Mouse (Mus musculus) layer of hippocampus, adult 9-11 months (tissue): ENCODE measurements around the gene Ndufs1.
"Not testable (repeated sequence)": the region's sequence is repeated elsewhere in the genome, so short reads cannot be mapped to it uniquely, and the experiment has no call there.

Source experiments
- DNase-seq: peaks from one replicate; pipeline ENCODE4 v3.0.0; 2022

The Ndufs1 gene

DNA sequence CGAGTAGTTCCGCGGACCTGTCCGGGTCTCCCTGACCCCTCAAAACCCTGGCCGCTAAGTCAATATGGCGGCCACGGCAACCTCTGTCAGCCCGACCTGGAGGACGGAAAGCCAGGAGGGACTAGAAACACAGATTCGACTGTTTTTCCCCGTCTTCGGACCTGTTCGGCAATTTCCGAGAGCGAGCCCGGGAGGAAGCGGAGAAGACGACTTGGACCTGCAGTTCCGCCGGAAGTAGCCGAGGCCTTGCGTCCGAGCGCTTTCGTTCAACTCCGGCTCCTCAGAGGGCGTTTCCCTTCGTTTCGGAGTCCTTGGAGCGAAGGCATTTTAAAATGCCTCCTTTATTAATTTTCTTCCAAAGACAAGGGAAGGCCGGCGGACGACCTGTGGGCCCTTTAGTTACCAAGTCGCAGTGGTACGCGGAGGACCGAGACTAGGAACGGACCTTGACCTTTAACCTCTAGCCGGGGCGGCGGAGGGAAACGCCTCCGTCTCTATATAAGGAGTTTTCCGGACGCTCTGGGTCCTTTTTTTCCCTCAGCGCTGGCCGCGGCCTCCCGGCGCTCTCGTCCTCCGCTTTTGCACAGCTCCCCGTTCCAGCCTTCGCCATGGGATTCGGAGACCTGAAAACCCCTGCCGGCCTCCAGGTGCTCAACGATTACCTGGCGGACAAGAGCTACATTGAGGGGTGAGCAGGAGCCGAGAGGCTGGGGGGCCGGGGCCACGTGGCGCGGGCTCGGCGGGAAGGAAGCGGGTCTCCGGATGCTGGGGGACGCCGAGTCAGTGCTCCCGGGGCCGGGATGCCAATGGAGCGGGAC, at the start of gene Ndufs1, which contains the start of gene Eef1b2:
Ndufs1 (minus strand) TSS at position 230 of the 818 bp plus-strand sequence.
Eef1b2 (plus strand) TSS at position 222 of the 818 bp plus-strand sequence.
- DNase-seq, result peak; percentile 97

DNA sequence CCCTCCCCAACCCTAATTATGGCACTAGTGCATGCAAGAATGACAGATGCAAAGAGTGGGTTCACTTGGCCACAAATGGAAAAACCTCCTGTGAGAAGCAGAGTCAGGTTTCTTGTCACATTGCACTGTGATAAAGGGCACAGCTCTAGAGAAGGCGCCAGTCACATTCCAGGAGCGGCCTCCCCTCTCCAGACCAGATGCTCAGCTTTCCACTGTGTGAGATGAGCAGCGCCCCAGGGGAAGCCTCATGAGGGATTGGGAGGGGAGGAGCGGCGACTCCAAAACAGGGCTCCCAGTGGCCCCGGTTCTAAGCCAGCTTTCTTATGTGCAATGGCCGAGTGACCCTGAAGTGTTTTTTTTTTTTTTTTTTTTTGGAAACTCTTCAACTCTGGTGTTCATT, 49.3 kb upstream of the Ndufs1 start:
- no peak for DNase-seq

DNA sequence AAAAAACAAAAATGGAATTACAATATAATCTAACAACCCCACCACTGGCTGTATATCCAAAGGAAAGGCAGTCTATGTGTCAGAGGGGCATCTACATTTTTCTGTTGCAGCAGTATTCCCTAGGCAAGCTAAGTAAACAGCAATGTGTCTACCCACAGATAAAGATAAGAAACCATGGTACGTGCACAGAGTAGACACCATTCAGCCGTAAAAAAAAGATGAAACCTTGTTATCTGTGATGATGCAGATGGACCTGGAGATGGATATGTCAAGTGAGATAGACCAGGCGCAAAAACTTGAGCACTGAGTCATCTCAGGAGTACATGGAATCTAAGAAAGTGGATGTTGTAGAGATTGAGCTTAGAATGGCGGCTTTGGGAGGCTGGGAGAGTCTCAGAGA, 48.4 kb upstream of the Ndufs1 start:
- DNase-seq, result no peak

DNA sequence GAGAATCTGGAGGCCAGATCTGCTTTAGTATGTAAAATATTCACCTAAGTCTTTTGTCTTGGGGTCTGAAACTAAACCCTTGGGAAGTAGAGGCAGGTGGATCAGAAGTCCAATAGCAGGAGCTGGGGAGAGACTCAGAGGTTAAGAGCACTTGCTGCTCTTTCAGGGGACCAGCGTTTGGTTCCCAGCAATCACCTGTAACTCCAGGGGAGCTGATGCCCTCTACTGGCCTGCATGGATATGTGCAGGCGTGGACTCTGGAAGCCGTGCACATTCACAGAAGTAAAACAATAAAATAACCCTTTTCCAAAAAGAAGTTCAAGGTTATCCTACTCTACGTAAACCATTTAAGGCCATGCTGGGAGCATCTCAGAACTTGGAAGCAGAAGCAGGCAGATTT, 42.6 kb upstream of the Ndufs1 start:
- DNase-seq, result no peak

DNA sequence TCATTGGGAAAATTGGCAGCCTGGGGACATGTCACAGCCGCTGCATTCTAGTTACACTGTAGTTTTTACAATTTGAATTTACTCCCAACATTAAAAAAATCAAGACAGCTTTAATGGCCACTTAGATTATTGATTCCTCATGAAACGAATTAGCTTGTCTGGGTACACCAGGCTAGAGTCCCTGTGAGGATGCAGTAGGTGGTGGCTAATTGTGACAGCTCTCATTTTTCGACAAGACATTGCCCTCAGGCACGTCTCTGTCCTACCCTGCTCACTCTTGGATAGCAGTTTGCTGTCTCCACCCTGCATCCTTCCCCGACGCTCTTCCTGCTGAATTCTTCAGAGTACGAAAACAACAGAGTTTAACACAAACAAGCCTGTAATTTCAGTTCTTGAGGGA, 38.0 kb upstream of the Ndufs1 start:
- no peak for DNase-seq

DNA sequence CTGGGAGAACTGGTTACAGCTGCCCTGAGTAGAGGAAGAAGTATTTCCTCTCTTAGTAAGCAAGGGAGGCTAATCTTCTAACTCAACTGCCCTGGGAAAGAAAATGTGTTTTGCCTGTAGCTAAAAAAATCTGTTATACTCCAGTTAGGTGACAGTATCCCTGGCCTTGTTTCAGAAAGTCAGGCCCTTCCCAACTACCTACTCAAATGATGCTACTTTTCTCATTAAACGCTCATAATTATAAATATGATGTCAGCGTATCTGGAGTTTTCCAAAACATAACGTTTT, 37.6 kb upstream of the Ndufs1 start, which contains the start of gene Gpr1:
Gpr1 (minus strand) TSS at position 273 of the 288 bp plus-strand sequence.
- DNase-seq, result no peak

DNA sequence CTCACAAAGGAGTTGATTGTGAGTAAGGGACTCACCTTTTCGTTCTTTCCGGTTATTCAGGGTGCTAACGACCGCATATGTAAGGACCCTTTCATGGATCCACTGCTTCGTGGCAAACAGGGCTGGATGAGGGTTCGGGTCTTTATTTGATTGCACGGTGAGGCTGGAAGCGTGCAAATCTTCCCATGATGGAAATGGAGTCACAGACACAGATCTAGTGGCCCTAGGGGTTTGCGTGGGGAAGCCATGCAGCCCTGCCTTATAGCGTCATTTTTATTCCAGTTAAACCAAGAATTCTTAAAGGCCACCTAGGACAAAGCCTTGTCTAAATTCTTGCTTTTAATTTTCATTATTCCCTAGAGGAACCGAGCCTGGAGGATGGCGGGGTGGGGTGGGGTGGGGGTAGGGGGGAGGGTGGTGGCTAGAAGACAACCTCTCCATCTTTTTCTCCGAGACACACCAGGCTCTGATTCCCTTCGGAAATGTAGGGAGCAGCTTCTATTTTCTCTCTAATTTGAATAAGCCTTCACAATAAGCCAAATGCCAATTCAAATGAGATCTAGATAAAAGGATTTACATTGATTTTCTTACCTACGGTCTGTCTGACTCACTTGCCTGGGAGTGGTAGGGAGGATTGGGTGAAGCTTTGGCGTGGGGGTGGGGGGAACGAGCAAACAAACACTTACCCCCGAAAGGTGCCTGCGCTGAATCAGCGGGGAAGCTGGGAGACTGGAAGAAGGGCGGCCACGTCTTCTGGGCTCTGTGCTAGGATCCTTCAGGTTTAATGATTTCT, 37.0 kb upstream of the Ndufs1 start:
- DNase-seq, result no peak

DNA sequence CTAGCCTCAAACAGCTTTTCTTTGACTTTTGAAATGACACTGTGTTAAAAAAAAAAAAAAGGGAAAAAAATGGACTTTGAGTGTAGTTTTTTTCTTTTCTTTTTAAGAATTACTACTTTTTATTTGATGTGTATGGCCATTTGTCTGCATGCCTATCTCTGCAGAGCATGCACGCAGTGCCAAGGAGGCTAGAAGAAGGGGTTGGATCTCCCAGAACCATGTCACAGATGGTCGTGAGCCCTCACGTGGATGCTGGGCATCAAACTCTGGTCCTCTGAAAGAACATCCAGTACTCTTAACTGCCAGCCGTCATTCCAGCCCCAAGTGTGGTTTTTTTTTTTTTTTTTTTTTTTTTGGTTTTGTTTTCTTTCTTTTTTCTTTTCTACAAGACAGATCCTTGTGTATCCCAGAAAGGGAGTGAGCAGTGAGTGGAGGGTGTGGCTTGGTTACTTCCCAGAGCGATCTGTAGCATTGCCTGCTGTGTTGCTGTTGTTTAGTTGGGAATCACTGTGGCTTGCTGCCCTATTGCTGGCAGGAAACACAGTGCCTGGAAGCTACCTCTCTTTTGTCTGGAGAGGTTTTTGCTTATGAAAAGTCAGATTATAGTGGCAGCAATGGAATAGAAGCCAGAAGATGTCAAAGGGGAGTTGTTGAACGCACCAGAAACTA, 33.4 kb upstream of the Ndufs1 start:
- DNase-seq, result no peak

DNA sequence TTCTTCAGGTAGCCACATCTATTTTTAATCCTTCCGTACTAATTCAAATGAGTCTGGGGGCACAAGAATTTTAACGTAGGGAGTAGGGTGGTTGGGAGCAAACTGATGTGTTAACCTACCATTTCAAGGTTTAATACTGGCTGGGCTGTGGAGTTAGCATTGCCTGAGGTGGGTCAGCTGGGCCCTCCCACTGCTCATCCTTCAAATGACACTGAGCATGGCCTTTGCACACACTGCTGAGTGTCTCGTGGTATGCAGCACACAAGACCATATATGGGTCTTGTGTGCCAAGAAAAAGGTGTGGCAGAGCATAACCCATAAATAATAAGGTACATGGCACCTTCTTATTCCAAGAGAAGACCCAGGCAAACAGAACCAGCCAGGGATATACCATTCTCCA, 31.0 kb upstream of the Ndufs1 start:
- no peak for DNase-seq

DNA sequence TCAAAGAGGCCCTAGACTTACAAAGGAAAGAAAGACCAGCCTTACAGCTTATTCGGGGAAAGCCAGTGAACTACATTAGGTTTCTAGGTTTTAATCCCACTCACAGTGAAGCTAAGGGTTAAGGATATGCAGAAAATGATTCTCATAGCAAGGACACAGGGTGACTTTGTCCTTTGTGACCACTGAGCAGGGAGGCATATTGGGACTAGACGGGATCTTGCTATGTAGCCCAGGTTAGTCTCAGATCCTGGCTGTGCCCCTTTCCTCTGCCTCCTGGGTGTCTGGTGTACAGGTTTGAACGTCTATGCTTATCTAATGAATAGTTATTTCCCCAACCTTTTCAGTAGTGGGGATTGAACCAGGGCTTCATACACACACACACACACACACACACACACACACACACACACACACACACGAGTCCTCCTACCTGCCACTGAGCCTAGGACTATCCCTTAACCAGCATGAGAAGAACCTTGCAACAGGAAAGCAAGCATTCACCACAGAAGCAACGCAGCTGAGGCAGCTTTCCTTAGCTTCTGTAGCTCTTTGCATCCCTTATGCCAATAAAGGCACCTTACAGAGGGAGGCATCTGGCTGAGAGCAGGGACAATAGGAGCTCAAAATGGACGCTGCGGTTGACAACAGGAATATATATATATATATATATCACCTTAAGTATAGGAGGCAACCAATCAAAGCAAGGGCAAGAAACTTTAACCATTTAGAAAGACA, 28.2 kb upstream of the Ndufs1 start:
- no peak for DNase-seq

DNA sequence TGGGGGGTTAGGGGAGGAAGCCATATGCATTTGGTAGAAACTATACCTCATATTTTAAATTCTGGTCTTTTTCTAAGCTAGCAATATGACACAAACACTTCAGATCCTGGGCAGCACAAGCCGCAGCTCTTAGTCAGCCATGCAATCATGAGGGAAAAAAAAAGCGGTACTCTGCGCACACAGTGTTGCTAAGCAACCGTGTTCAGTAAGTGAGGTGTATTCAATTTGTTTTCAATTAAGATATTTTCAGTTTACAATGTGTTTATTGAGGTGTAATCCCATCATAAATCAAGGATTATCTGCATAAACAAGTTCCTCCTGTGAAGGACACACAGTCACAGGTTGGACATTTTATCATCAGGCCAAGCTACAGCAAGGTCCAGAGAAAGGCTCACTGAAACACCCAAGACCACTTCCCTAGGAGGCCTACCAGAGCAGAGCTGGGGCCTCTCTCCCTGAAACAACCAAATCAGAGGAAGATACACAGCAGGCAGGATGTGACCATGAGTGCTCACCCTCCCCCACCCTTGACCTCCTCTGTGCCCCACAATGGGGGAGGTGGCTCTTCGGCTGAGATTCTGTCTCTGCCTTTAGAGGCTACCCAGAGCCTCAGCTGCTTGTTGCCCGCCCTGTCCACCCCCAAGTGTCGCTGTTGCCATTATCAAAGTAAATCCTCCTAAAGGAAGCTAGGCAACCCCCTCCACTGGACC, 27.5 kb upstream of the Ndufs1 start:
- DNase-seq, result peak; percentile 56

DNA sequence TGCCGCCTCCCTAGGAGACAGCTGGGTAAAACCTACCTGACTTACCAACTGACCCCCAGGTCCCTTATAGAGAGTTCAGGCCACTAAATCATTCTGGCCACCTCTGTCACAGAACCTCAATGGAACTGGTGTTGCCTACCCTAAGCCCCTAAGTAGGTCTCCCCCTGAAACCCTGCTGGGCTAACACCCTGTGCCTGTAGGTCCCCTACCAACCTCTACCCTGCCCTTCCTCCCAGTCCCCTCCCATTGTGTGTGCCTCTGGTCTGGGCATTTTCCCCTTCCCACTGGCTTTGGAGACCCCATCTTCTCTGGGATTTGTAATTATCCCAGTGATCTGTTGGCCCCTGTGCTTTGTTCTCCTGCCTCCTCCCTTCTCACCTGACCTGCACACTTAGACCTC, 26.8 kb upstream of the Ndufs1 start:
- no peak for DNase-seq

DNA sequence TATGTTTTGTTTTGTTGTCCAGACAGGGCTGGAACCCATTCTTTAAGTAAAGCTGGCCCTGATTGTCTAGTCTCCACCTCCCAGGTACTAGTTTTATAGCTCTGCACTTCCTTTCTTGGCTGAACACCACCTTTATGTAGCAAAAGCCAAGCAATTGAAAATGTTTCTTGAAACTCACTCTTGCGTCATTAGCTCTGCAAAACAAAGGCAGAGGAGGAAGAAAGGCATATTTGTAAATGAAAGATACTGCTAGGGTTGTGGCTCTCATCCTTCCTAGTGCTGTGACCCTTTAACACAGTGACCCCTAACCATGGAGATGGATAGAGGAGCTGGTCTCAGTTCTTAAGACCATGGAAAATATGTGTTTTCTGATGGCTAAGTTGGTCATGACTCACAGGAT, 25.0 kb upstream of the Ndufs1 start:
- no peak for DNase-seq

DNA sequence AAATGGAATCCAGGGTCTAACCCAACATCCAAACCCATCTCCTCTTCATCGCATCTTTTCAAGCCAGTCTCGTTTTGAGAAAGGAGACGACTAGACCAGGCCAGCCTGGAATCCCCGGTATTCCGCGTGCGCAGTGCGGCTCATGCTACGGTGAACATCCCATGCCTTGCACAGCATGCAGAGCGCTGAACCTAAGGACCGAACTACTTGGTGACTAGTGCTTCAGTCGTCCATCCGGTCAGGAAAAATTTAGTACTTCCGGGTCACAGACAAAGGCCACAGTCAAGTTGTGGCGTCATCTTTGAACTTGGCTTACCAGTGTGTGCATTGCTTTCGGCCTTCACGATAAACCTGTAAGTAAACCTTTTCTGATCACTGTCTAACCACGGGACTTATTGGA, 23.7 kb upstream of the Ndufs1 start:
- DNase-seq, result no peak

DNA sequence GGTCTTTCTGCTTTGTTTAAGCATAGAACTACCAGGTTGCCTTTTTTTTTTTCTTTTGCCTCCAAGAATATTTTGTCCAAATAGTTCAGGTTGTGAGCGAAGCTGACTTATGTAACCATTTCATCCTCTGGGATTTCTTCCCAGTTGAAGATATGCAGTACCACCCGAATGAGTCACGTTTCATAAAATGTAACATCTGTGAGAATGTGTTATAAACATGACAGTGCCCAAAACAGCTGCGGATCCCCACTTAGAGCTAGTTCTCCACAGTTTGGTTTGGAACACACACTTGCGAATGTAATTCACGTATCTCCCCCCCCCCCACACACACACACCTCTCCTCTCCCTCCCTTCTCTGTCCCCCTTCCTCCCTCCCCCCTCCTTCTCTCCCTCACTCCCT, 22.8 kb upstream of the Ndufs1 start:
- no peak for DNase-seq

DNA sequence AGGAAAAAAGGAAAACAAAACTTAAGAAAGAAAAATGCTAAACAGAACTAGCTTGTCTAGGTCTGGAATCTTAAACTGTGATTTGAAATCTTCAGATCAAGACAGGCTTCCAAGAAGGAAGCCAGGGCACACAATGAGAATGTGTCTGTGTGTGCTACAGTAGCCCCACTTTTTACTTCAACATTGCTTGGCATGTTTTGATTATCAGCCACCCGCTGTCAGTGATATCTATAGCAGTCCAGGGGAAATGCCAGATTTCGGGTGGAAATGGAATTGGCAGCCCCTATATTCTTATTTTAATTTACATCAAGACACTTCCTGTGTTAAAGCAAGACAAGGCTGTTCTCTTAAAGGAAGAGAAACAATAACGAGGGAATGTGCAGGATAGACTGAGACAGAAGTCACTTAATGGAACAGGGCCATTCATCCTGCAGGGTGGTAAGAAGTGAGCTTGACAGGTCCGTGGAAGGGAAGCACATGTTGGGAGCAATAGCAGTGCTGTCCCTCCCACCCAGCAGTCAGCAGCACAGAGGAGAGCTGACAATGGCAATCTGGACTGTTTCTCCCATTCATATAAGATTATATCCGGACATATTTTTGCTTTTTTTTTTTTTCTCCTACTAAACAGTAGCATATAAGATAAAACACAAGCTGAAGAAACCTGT, 19.3 kb upstream of the Ndufs1 start:
- no peak for DNase-seq

DNA sequence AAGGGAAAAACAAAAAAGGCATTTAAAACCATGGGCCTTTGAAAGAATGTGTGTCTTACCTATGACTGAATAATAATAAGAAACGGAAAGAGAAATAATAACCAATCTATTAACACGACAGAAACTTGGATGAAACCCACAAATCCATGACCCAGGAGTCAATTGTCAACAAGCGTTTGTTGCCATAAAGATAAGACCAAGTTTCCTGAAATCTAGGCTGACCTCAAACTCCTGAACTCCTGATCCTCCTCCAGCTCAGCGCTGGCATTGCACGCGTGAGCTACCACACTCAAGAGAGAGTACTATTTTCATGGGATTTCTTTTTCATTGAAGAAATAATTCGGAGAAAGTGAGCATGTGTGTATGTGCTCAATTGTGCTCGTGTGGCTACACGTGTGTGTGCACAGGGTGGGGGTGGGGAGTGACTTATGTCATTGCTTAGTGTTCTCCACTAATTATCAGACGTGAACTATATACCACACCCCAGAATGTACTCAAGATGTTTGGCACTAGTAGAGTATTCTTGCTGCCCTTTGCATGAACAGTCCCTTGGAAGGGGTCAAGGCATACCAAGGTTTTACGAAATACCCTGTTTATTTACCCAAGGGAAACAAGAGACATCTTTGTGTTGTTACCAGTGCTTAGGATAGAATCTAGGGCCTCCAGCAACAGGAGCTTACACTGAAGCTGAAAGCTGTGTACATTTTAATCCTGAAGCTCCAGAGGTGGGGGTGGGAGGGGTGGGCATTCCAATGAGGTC, 15.9 kb upstream of the Ndufs1 start:
- DNase-seq, result no peak

DNA sequence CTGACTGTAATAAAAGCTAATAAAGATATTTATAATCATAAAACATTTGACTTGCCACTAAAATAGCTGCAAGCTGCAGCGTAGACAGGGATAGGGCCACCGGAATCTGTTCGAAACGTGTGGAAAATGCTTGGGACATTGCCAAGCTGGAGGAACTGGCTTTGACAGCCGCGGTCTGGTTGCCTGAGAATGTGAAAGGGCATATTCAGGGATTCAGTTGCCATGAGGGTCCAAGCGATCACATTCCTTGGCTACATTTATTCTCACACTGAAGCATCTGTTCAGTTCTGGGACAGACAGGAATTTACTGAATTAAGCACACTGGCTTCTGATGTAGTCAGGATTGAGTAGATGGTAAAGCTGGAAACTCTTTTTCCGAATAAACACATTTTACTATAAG, 14.2 kb upstream of the Ndufs1 start:
- DNase-seq, result no peak

DNA sequence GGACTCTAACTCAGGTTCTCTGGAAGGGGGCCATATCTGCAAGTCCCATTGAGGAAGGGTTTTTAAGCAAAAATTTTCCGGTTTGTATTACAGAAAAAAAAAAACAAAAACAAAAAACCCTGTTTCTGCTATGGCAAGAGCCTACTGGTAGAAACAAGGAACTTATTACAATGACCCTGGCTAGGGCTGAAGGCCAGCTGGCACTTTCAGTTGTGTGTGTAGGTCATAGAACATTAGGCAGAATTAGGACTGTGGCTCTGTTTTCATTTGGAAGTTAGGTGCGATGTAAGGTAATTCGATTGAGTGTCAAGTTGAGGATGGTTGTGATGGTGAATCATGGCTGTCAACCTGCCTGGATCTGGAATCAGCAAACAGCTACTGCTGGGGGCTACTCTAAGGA, 11.9 kb upstream of the Ndufs1 start:
- DNase-seq, result no peak

DNA sequence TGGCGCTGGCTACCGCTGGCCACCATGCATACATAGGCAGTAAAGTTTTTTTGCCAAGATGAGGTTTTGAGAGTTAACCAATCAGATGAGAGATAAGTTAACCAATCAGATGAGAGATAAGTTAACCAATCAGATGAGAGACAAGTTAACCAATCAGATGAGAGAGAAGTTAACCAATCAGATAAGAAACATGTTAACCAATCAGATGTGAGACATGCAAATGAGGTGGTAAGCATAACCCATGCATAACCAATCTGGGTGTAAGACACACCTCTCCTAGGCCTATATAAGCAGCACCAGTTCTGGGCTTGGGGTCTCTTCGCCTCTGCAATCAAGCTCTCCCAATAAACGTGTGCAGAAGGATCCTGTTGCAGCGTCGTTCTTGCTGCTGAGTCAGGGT, 8.8 kb upstream of the Ndufs1 start:
- not testable (repeated sequence) for DNase-seq

DNA sequence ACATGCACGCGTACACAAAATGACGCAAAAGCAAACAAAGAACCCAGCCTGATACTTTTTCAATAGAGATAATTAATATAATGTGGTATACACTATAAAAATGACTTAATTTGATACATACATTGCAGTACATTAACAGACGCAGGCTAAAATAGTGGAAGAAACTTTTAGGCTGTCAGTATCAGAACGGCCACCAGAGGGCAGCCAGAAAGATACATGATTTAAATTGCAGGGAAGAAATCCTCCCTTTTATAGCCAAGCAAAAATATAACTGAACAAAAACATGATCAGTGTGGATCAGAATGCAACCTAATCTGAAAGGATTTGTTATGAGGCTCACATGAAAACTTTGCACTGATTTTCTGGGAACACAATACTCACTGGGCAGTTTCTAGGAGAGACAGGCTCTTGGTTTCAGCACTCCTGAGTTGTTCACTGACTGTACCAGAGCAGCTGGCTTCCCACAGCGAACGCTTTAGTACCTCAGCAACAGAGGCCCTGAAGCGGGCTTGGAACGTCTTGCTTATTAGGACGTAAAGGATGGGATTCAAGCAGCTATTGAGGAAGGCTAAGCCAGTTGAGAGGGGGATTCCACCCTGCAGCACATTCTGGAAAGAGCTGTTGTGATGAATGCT, 6.1 kb upstream of the Ndufs1 start:
- peak; percentile 47 for DNase-seq
